ENCODE assay signal across 8 mouse cellular contexts in genomic region chr19:42026158-42026557, GRCm38 (mm10). TPM values are rescaled to one million over a fixed set of nuclear protein-coding genes. Genes with fewer than 3 reads are reported as not detected.
DNase-seq lines count a peak whose midpoint lies in the region; ATAC-seq and TF ChIP-seq lines count a peak whose summit lies in the region.

No protein-coding gene starts in this region.

- WGBS in embryonic facial prominence, embryonic 14.5 days = 2% methylated on average over 5 of the region's 5 CpGs
- 2% methylated on average over 5 of the region's 5 CpGs for WGBS in heart, embryonic 16.5 days
- WGBS in large intestine, adult 2 months = 6% methylated on average over 5 of the region's 5 CpGs
- 4% methylated on average over 5 of the region's 5 CpGs for WGBS in liver, postnatal 0 days (ENCODE audit: insufficient replicate concordance)
- WGBS in neural tube, embryonic 14.5 days = 12% methylated on average over 5 of the region's 5 CpGs

- H3K36me3 ChIP-seq in embryonic facial prominence, embryonic 14.5 days (ENCODE audit: control insufficient read depth, insufficient read depth, low read length) = no peaks in the 10 kb centered on the region
- H3K36me3 ChIP-seq in heart, embryonic 16.5 days (ENCODE audit: control insufficient read depth, insufficient read depth) = no peaks in the 10 kb centered on the region
- no peaks in the 10 kb centered on the region for H3K36me3 ChIP-seq in liver, postnatal 0 days (replicated peaks; ENCODE audit: insufficient read depth, low read length)
- H3K36me3 ChIP-seq in neural tube, embryonic 14.5 days (ENCODE audit: control insufficient read depth, insufficient read depth, low read length) = no peaks in the 10 kb centered on the region

- peaks cover 14% of the 10 kb centered on the region for H3K4me1 ChIP-seq in embryonic facial prominence, embryonic 14.5 days (ENCODE audit: control insufficient read depth, insufficient read depth, low read length)
- H3K4me1 ChIP-seq in heart, embryonic 16.5 days (ENCODE audit: control insufficient read depth, insufficient read depth, low read length) = peaks cover 16% of the 10 kb centered on the region
- H3K4me1 ChIP-seq in liver, postnatal 0 days (ENCODE audit: insufficient read depth) = no peaks in the 10 kb centered on the region
- H3K4me1 ChIP-seq in neural tube, embryonic 14.5 days (ENCODE audit: control insufficient read depth, insufficient read depth, low read length) = no peaks in the 10 kb centered on the region

- H3K4me3 ChIP-seq in embryonic facial prominence, embryonic 14.5 days (ENCODE audit: low read depth, low read length) = no peak overlapping the region
- no peak overlapping the region for H3K4me3 ChIP-seq in heart, embryonic 16.5 days (ENCODE audit: low read length)
- H3K4me3 ChIP-seq in liver, postnatal 0 days (ENCODE audit: low read depth, low read length) = no peak overlapping the region
- H3K4me3 ChIP-seq in neural tube, embryonic 14.5 days (ENCODE audit: low read depth, low read length) = no peak overlapping the region

- DNase-seq in CD4-positive, CD25-positive, alpha-beta regulatory T cell, adult 2 months (ENCODE audit: low read depth, low spot score) = peak; percentile 86
- DNase-seq in adrenal gland, postnatal 36 days = peak; percentile 87 to 88
- DNase-seq in embryonic facial prominence, embryonic 14.5 days (ENCODE audit: low spot score) = peak; percentile 80
- DNase-seq in large intestine, adult 2 months (ENCODE audit: low read depth, low spot score) = peak; percentile 42
- DNase-seq in liver, postnatal 0 days = peak; percentile 83
- DNase-seq in testis, postnatal 10 days (ENCODE audit: low spot score) = peak; percentile 87

- H3K27me3 ChIP-seq in embryonic facial prominence, embryonic 14.5 days (replicated peaks; ENCODE audit: control insufficient read depth, insufficient read depth, low read length) = no peaks in the 10 kb centered on the region
- H3K27me3 ChIP-seq in heart, embryonic 16.5 days (ENCODE audit: control insufficient read depth, insufficient read depth, low read length) = no peaks in the 10 kb centered on the region
- no peaks in the 10 kb centered on the region for H3K27me3 ChIP-seq in liver, postnatal 0 days (ENCODE audit: insufficient read depth, low read length)
- no peaks in the 10 kb centered on the region for H3K27me3 ChIP-seq in neural tube, embryonic 14.5 days (ENCODE audit: control insufficient read depth, insufficient read depth, low read length)

- no peaks in the 10 kb centered on the region for H3K9me3 ChIP-seq in embryonic facial prominence, embryonic 14.5 days (ENCODE audit: control insufficient read depth, low read length)
- no peaks in the 10 kb centered on the region for H3K9me3 ChIP-seq in heart, embryonic 16.5 days (replicated peaks; ENCODE audit: control insufficient read depth, low read length)
- no peaks in the 10 kb centered on the region for H3K9me3 ChIP-seq in liver, postnatal 0 days (ENCODE audit: low read length)
- no peaks in the 10 kb centered on the region for H3K9me3 ChIP-seq in neural tube, embryonic 14.5 days (ENCODE audit: control insufficient read depth, low read length)

- peak; percentile 97 for TF ChIP-seq CTCF in liver, postnatal 0 days (IDR thresholded peaks at IDR 0.05; ENCODE audit: low read depth)

- ATAC-seq in embryonic facial prominence, embryonic 14.5 days (ENCODE audit: low read depth) = peak; percentile 72
- peak; percentile 67; the same call in 1 of the 2 replicates for ATAC-seq in heart, embryonic 16.5 days (replicated peaks; ENCODE audit: extremely low read depth, insufficient read depth, low FRiP score)
- peak; percentile 66 for ATAC-seq in liver, postnatal 0 days
- ATAC-seq in neural tube, embryonic 14.5 days (ENCODE audit: low read depth) = peak; percentile 81; the same call in 1 of the 2 replicates

- H3K4me2 ChIP-seq in embryonic facial prominence, embryonic 14.5 days (ENCODE audit: low read depth, low read length) = no peak overlapping the region
- no peak overlapping the region for H3K4me2 ChIP-seq in heart, embryonic 16.5 days (ENCODE audit: low read depth, low read length)
- no peak overlapping the region for H3K4me2 ChIP-seq in liver, postnatal 0 days (ENCODE audit: low read depth, low read length)
- H3K4me2 ChIP-seq in neural tube, embryonic 14.5 days (ENCODE audit: low read depth, low read length) = no peak overlapping the region

- no peak overlapping the region for H3K9ac ChIP-seq in embryonic facial prominence, embryonic 14.5 days (ENCODE audit: low read depth, low read length)
- H3K9ac ChIP-seq in heart, embryonic 16.5 days (ENCODE audit: low read length) = no peak overlapping the region
- H3K9ac ChIP-seq in liver, postnatal 0 days (replicated peaks) = no peak overlapping the region
- no peak overlapping the region for H3K9ac ChIP-seq in neural tube, embryonic 14.5 days (replicated peaks; ENCODE audit: low read depth, low read length)

- TF ChIP-seq EP300 in liver, postnatal 0 days (IDR thresholded peaks at IDR 0.05; ENCODE audit: low read depth) = no peak

- no peak overlapping the region for H3K27ac ChIP-seq in embryonic facial prominence, embryonic 14.5 days (replicated peaks; ENCODE audit: low read depth, low read length)
- no peak overlapping the region for H3K27ac ChIP-seq in heart, embryonic 16.5 days (ENCODE audit: low read length)
- H3K27ac ChIP-seq in liver, postnatal 0 days (ENCODE audit: low read depth) = no peak overlapping the region
- H3K27ac ChIP-seq in neural tube, embryonic 14.5 days (ENCODE audit: low read depth, low read length) = no peak overlapping the region

RNA-seq across cellular contexts. Expression of gene Ankrd2, which starts 9.6 kb away (rescaled TPM):
- total RNA-seq in adrenal gland, postnatal 36 days (2021) = under 1 TPM in 1 of 2 experiments, not detected in 1; 0.49 TPM
- polyA plus RNA-seq in embryonic facial prominence, embryonic 14.5 days (2014; fragmentation: Nextera tagmentation; extraction: Ambion mirVana) = 6.6 and 7.8 TPM in 2 replicates
- polyA plus RNA-seq in heart, embryonic 16.5 days (2015; fragmentation: Nextera tagmentation; extraction: Ambion mirVana) = not detected in 2 replicates
- polyA plus RNA-seq in large intestine, adult 2 months (2012; rRNA removed) = not detected in 2 replicates
- polyA plus RNA-seq in liver, postnatal 0 days (2015; fragmentation: Nextera tagmentation; extraction: Ambion mirVana) = 0.22 and 1.1 TPM in 2 replicates
- 0.73 and 0.80 TPM in 2 replicates for polyA plus RNA-seq in neural tube, embryonic 14.5 days (2014; fragmentation: Nextera tagmentation; extraction: Ambion mirVana)

RNA-seq across cellular contexts. Expression of gene Hoga1, which starts 19.3 kb away (rescaled TPM):
- 1 to 10 TPM; 4.3 to 6.7 TPM for total RNA-seq in adrenal gland, postnatal 36 days (2021)
- polyA plus RNA-seq in embryonic facial prominence, embryonic 14.5 days (2014; fragmentation: Nextera tagmentation; extraction: Ambion mirVana) = 1.0 and 1.9 TPM in 2 replicates
- 0.49 and 0.67 TPM in 2 replicates for polyA plus RNA-seq in heart, embryonic 16.5 days (2015; fragmentation: Nextera tagmentation; extraction: Ambion mirVana)
- polyA plus RNA-seq in large intestine, adult 2 months (2012; rRNA removed) = 0.57 and 1.4 TPM in 2 replicates
- polyA plus RNA-seq in liver, postnatal 0 days (2015; fragmentation: Nextera tagmentation; extraction: Ambion mirVana) = 183 and 190 TPM in 2 replicates
- polyA plus RNA-seq in neural tube, embryonic 14.5 days (2014; fragmentation: Nextera tagmentation; extraction: Ambion mirVana) = 1.3 and 1.7 TPM in 2 replicates

RNA-seq across cellular contexts. Expression of gene 4933411K16Rik, which starts 25.9 kb away (rescaled TPM):
- total RNA-seq in adrenal gland, postnatal 36 days (2021) = under 1 TPM; 0.30 to 0.33 TPM
- polyA plus RNA-seq in embryonic facial prominence, embryonic 14.5 days (2014; fragmentation: Nextera tagmentation; extraction: Ambion mirVana) = 0.25 TPM in 1 of 2 replicates, not detected in the other
- not detected in 2 replicates for polyA plus RNA-seq in heart, embryonic 16.5 days (2015; fragmentation: Nextera tagmentation; extraction: Ambion mirVana)
- 0.09 and 0.23 TPM in 2 replicates for polyA plus RNA-seq in large intestine, adult 2 months (2012; rRNA removed)
- 0.18 and 0.40 TPM in 2 replicates for polyA plus RNA-seq in liver, postnatal 0 days (2015; fragmentation: Nextera tagmentation; extraction: Ambion mirVana)
- 0.15 TPM in 1 of 2 replicates, not detected in the other for polyA plus RNA-seq in neural tube, embryonic 14.5 days (2014; fragmentation: Nextera tagmentation; extraction: Ambion mirVana)

RNA-seq across cellular contexts. Expression of gene Ubtd1, which starts 44.6 kb away (rescaled TPM):
- 10 to 100 TPM; 17.1 to 17.5 TPM for total RNA-seq in adrenal gland, postnatal 36 days (2021)
- 18.7 and 20.8 TPM in 2 replicates for polyA plus RNA-seq in embryonic facial prominence, embryonic 14.5 days (2014; fragmentation: Nextera tagmentation; extraction: Ambion mirVana)
- polyA plus RNA-seq in heart, embryonic 16.5 days (2015; fragmentation: Nextera tagmentation; extraction: Ambion mirVana) = 17.1 and 18.5 TPM in 2 replicates
- polyA plus RNA-seq in large intestine, adult 2 months (2012; rRNA removed) = 11.1 and 11.3 TPM in 2 replicates
- polyA plus RNA-seq in liver, postnatal 0 days (2015; fragmentation: Nextera tagmentation; extraction: Ambion mirVana) = 6.9 and 9.0 TPM in 2 replicates
- polyA plus RNA-seq in neural tube, embryonic 14.5 days (2014; fragmentation: Nextera tagmentation; extraction: Ambion mirVana) = 8.2 and 9.9 TPM in 2 replicates

RNA-seq across cellular contexts. Expression of gene Mms19, which starts 45.2 kb away (rescaled TPM):
- 10 to 100 TPM; 20.2 to 23.9 TPM for total RNA-seq in adrenal gland, postnatal 36 days (2021)
- 27.5 and 35.2 TPM in 2 replicates for polyA plus RNA-seq in embryonic facial prominence, embryonic 14.5 days (2014; fragmentation: Nextera tagmentation; extraction: Ambion mirVana)
- 20.7 and 24.5 TPM in 2 replicates for polyA plus RNA-seq in heart, embryonic 16.5 days (2015; fragmentation: Nextera tagmentation; extraction: Ambion mirVana)
- polyA plus RNA-seq in large intestine, adult 2 months (2012; rRNA removed) = 32.7 and 50.2 TPM in 2 replicates
- polyA plus RNA-seq in liver, postnatal 0 days (2015; fragmentation: Nextera tagmentation; extraction: Ambion mirVana) = 7.3 and 9.2 TPM in 2 replicates
- 33.7 and 34.8 TPM in 2 replicates for polyA plus RNA-seq in neural tube, embryonic 14.5 days (2014; fragmentation: Nextera tagmentation; extraction: Ambion mirVana)

Comparison
In these comparisons a context has a peak if more than half of its experiments do, and no peak if none do; other contexts are left out.
1. RNA of gene Hoga1, which starts 19.3 kb away (polyA plus RNA-seq): 183 to 190 TPM in liver, postnatal 0 days; 1.3 to 1.7 TPM in neural tube, embryonic 14.5 days, 1.0 to 1.9 TPM in embryonic facial prominence, embryonic 14.5 days, 0.57 to 1.4 TPM in large intestine, adult 2 months and 0.49 to 0.67 TPM in heart, embryonic 16.5 days; every median in the first group is over 10 times any median in the second.
2. Peak in every context shown above with its lines, with median percentiles within 50 percentile points of each other: DNase-seq and ATAC-seq.